Mouse (Mus musculus) erythroblast, adult 5-6 weeks (primary cell): ENCODE measurements around the gene Stard13. TPM values are rescaled to one million over a fixed set of nuclear protein-coding genes. Genes with fewer than 3 reads are reported as not detected.

ENCODE experiments used
- ATAC-seq: replicated peaks from 2 replicates; pipeline ENCODE4 v1.8.0; 2016; ENCODE audit warnings: moderate number of reproducible peaks, mild to moderate bottlenecking, moderate TSS enrichment, inconsistent platforms; ENCODE audit not compliant: poor library complexity, low FRiP score, severe bottlenecking
- total RNA-seq, 2 experiments: library from RNA; stranded (forward) in 1 of 2; stranded (reverse) in 1 of 2; fragments of 150-400 nt in 1 of 2; fragments of 200-764, 138-1000 nt in 1 of 2; gene quantifications; 2 replicates each; pipeline versions ENCODE4 v1.2.3 to v1.2.4; 2015 to 2017; ENCODE audit warnings: low replicate concordance in 2 of 2

Stard13 gene
- total RNA-seq, 2 experiments from 2014 or later: not detected

GRCm38 (mm10) chr5:151149509-151149908 lies 84.1 kb downstream of the Stard13 start:
- no peak for ATAC-seq

- no peak for ATAC-seq
These were observed 85.6 kb downstream of the Stard13 start for GRCm38 (mm10) chr5:151148079-151148478.

- ATAC-seq: no peak
These were observed 87.8 kb downstream of the Stard13 start for GRCm38 (mm10) chr5:151145807-151146206.

GRCm38 (mm10) chr5:151143955-151144354 lies 89.7 kb downstream of the Stard13 start:
- ATAC-seq: no peak

GRCm38 (mm10) chr5:151142671-151143601 lies 90.7 kb downstream of the Stard13 start:
- no peak for ATAC-seq

GRCm38 (mm10) chr5:151142241-151142640 lies 91.4 kb downstream of the Stard13 start:
- ATAC-seq: no peak

GRCm38 (mm10) chr5:151137901-151138300 lies 95.7 kb downstream of the Stard13 start:
- no peak for ATAC-seq

GRCm38 (mm10) chr5:151137311-151137710 lies 96.3 kb downstream of the Stard13 start:
- ATAC-seq: no peak

- ATAC-seq: no peak
These were observed 97.7 kb downstream of the Stard13 start for GRCm38 (mm10) chr5:151135965-151136364.

- ATAC-seq: no peak
These were observed 98.4 kb downstream of the Stard13 start for GRCm38 (mm10) chr5:151135078-151135826.

- no peak for ATAC-seq
These were observed 99.4 kb downstream of the Stard13 start for GRCm38 (mm10) chr5:151134202-151134601.

- no peak for ATAC-seq
These were observed 99.9 kb downstream of the Stard13 start for GRCm38 (mm10) chr5:151133744-151134143.

GRCm38 (mm10) chr5:151129762-151130161 lies 103.9 kb downstream of the Stard13 start:
- no peak for ATAC-seq

GRCm38 (mm10) chr5:151127298-151127717 lies 106.3 kb downstream of the Stard13 start:
- ATAC-seq: no peak

- ATAC-seq: no peak
These were observed 107.0 kb downstream of the Stard13 start for GRCm38 (mm10) chr5:151126608-151127005.

- ATAC-seq: no peak
These were observed 107.5 kb downstream of the Stard13 start for GRCm38 (mm10) chr5:151125985-151126607.

GRCm38 (mm10) chr5:151117846-151118245 lies 115.8 kb downstream of the Stard13 start:
- no peak for ATAC-seq

GRCm38 (mm10) chr5:151116192-151116887 lies 117.3 kb downstream of the Stard13 start:
- no peak for ATAC-seq

- no peak for ATAC-seq
These were observed 120.9 kb downstream of the Stard13 start for GRCm38 (mm10) chr5:151112743-151113142.
